Mouse (Mus musculus): ENCODE data around the gene Stxbp3. TPM values are rescaled to one million over a fixed set of nuclear protein-coding genes. Genes with fewer than 3 reads are reported as not detected.
A peak's percentile ranks its signal among the peaks of the same experiment; 100 is the strongest.

Gene Stxbp3
- polyA plus RNA-seq, 1 experiment from 2014 or later = 35.3 TPM

- no peak overlapping the region for H3K27ac ChIP-seq (replicated peaks; ENCODE audit: low read depth, low read length)
- no peak for DNase-seq (ENCODE audit: low spot score)
- WGBS = 85% methylated on average over 4 of the region's 4 CpGs
- ATAC-seq (ENCODE audit: low read depth) = no peak
- H3K36me3 ChIP-seq (ENCODE audit: control insufficient read depth, insufficient read depth, low read length) = peaks cover 2% of the 10 kb centered on the region; the same call in 1 of the 2 replicates
- H3K4me2 ChIP-seq (ENCODE audit: low read depth, low read length) = no peak overlapping the region
- peaks cover 12% of the 10 kb centered on the region for H3K9me3 ChIP-seq (ENCODE audit: control insufficient read depth, low read length)
- H3K9ac ChIP-seq (ENCODE audit: low read depth, low read length) = no peak overlapping the region
- H3K4me1 ChIP-seq (ENCODE audit: control insufficient read depth, insufficient read depth, low read length) = peaks cover 22% of the 10 kb centered on the region; the same call in 1 of the 2 replicates
- no peaks in the 10 kb centered on the region for H3K27me3 ChIP-seq (replicated peaks; ENCODE audit: control insufficient read depth, insufficient read depth, low read length)
- no peak overlapping the region for H3K4me3 ChIP-seq (ENCODE audit: low read depth, low read length)
These were observed 51.9 kb downstream of the Stxbp3 start for GRCm38 (mm10) chr3:108788455-108788794.

GRCm38 (mm10) chr3:108787754-108788454, 52.4 kb downstream of the Stxbp3 start:
- no peaks in the 10 kb centered on the region for H3K27me3 ChIP-seq (replicated peaks; ENCODE audit: control insufficient read depth, insufficient read depth, low read length)
- no peak overlapping the region for H3K4me3 ChIP-seq (ENCODE audit: low read depth, low read length)
- H3K9me3 ChIP-seq (ENCODE audit: control insufficient read depth, low read length) = peaks cover 12% of the 10 kb centered on the region
- peaks cover 22% of the 10 kb centered on the region; the same call in 1 of the 2 replicates for H3K4me1 ChIP-seq (ENCODE audit: control insufficient read depth, insufficient read depth, low read length)
- no peak for ATAC-seq (ENCODE audit: low read depth)
- H3K4me2 ChIP-seq (ENCODE audit: low read depth, low read length) = no peak overlapping the region
- WGBS = 47% methylated on average over 12 of the region's 12 CpGs
- no peak overlapping the region for H3K9ac ChIP-seq (ENCODE audit: low read depth, low read length)
- H3K36me3 ChIP-seq (ENCODE audit: control insufficient read depth, insufficient read depth, low read length) = no peaks in the 10 kb centered on the region
- no peak overlapping the region for H3K27ac ChIP-seq (replicated peaks; ENCODE audit: low read depth, low read length)
- no peak for DNase-seq (ENCODE audit: low spot score)

DNA sequence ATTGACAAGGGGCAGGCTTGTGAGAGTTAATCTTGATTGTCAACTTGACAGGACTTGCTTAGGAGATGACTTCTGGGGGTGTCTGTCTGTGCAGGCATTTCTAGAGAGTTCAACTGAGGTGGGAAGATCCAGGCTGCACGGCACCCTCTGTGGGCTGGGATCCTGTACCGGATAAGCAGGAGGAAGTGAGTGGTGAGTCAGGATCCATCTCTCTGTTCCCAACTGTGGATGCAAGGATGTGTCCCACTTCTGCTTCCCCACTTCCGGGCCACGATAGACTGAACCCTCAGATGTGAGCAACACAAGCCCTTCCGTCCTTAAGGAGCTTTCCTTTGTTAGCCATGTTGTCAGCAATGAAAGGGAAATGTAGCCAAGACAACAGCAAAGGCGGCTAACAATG, 53.8 kb downstream of the Stxbp3 start:
- no peak for ATAC-seq (ENCODE audit: low read depth)

GRCm38 (mm10) chr3:108782364-108782895, 57.9 kb downstream of the Stxbp3 start:
- H3K4me2 ChIP-seq (ENCODE audit: low read depth, low read length) = no peak overlapping the region
- peaks cover 12% of the 10 kb centered on the region for H3K9me3 ChIP-seq (ENCODE audit: control insufficient read depth, low read length)
- no peak for ATAC-seq (ENCODE audit: low read depth)
- peaks cover 18% of the 10 kb centered on the region for H3K4me1 ChIP-seq (ENCODE audit: control insufficient read depth, insufficient read depth, low read length)
- 44% methylated on average over 6 of the region's 6 CpGs for WGBS
- H3K27ac ChIP-seq (replicated peaks; ENCODE audit: low read depth, low read length) = peak overlapping the region; percentile 82
- no peak overlapping the region for H3K4me3 ChIP-seq (ENCODE audit: low read depth, low read length)
- no peak for DNase-seq (ENCODE audit: low spot score)
- H3K9ac ChIP-seq (ENCODE audit: low read depth, low read length) = no peak overlapping the region
- no peaks in the 10 kb centered on the region for H3K27me3 ChIP-seq (replicated peaks; ENCODE audit: control insufficient read depth, insufficient read depth, low read length)
- no peaks in the 10 kb centered on the region for H3K36me3 ChIP-seq (ENCODE audit: control insufficient read depth, insufficient read depth, low read length)

More for the DNA sequence above, 53.8 kb downstream of the Stxbp3 start:
- Histone ChIP-seq H3K4me3 (ENCODE audit: low read depth, low read length) (no peak overlapping the region), H3K4me1 (ENCODE audit: control insufficient read depth, insufficient read depth, low read length) (peaks cover 26% of the 10 kb centered on the region), H3K4me2 (ENCODE audit: low read depth, low read length) (no peak overlapping the region), H3K9ac (ENCODE audit: low read depth, low read length) (no peak overlapping the region), H3K27ac (replicated peaks; ENCODE audit: low read depth, low read length) (no peak overlapping the region), H3K27me3 (replicated peaks; ENCODE audit: control insufficient read depth, insufficient read depth, low read length) (no peaks in the 10 kb centered on the region), H3K36me3 (ENCODE audit: control insufficient read depth, insufficient read depth, low read length) (no peaks in the 10 kb centered on the region), H3K9me3 (ENCODE audit: control insufficient read depth, low read length) (peaks cover 12% of the 10 kb centered on the region)
- DNase-seq (ENCODE audit: low spot score) = no peak
- 72% methylated on average over 6 of the region's 6 CpGs for WGBS

GRCm38 (mm10) chr3:108781884-108782270, 58.4 kb downstream of the Stxbp3 start:
- H3K4me2 ChIP-seq (ENCODE audit: low read depth, low read length) = no peak overlapping the region
- WGBS = 58% methylated on average over 5 of the region's 5 CpGs
- ATAC-seq (ENCODE audit: low read depth) (no peak), DNase-seq (ENCODE audit: low spot score) (no peak)
- H3K27me3 ChIP-seq (replicated peaks; ENCODE audit: control insufficient read depth, insufficient read depth, low read length) = no peaks in the 10 kb centered on the region
- peaks cover 18% of the 10 kb centered on the region for H3K4me1 ChIP-seq (ENCODE audit: control insufficient read depth, insufficient read depth, low read length)
- peaks cover 12% of the 10 kb centered on the region for H3K9me3 ChIP-seq (ENCODE audit: control insufficient read depth, low read length)
- no peak overlapping the region for H3K9ac ChIP-seq (ENCODE audit: low read depth, low read length)
- H3K27ac ChIP-seq (replicated peaks; ENCODE audit: low read depth, low read length) = peak overlapping the region; percentile 75; the same call in 1 of the 2 replicates
- H3K4me3 ChIP-seq (ENCODE audit: low read depth, low read length) = no peak overlapping the region
- H3K36me3 ChIP-seq (ENCODE audit: control insufficient read depth, insufficient read depth, low read length) = no peaks in the 10 kb centered on the region

DNA sequence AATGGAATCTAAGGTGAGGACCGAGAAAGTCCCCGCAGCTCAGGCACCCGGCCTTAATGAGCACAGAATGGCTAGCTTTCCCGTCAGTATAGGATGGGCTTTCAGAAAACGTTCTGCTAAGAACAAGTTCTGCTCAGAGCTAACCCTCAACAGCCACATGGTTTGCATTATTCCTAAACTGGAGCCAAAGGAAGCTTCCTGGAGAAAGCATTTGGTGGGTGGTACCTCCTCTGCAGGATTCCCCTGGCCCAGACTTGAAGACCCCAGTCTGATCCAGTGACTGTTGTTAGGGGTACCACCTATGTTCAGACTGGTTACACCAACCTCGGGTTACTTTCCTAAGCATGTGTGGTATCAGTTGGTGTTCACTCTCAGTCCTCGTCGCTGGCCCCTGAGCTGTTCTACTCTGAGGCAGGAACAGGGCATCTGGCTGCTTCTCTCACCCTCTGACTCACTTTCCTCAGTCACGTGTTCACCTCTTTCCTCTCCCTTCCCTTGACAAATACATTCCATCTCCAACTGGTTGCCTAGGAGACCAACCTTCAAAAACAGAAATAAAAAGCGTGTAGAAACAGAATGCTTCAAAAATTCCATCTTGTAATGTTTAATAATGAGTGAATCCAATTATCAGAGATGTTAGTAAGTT, 59.0 kb downstream of the Stxbp3 start:
- WGBS = 35% methylated on average over 10 of the region's 10 CpGs
- H3K9ac ChIP-seq (ENCODE audit: low read depth, low read length) = no peak overlapping the region
- DNase-seq (ENCODE audit: low spot score) (peak; percentile 80), ATAC-seq (ENCODE audit: low read depth) (peak; percentile 68)
- no peak overlapping the region for H3K4me3 ChIP-seq (ENCODE audit: low read depth, low read length)
- H3K27me3 ChIP-seq (replicated peaks; ENCODE audit: control insufficient read depth, insufficient read depth, low read length) = no peaks in the 10 kb centered on the region
- H3K4me2 ChIP-seq (ENCODE audit: low read depth, low read length) = no peak overlapping the region
- H3K4me1 ChIP-seq (ENCODE audit: control insufficient read depth, insufficient read depth, low read length) = peaks cover 18% of the 10 kb centered on the region
- H3K27ac ChIP-seq (replicated peaks; ENCODE audit: low read depth, low read length) = peak overlapping the region; percentile 75
- H3K9me3 ChIP-seq (ENCODE audit: control insufficient read depth, low read length) = peaks cover 12% of the 10 kb centered on the region
- no peaks in the 10 kb centered on the region for H3K36me3 ChIP-seq (ENCODE audit: control insufficient read depth, insufficient read depth, low read length)

DNA sequence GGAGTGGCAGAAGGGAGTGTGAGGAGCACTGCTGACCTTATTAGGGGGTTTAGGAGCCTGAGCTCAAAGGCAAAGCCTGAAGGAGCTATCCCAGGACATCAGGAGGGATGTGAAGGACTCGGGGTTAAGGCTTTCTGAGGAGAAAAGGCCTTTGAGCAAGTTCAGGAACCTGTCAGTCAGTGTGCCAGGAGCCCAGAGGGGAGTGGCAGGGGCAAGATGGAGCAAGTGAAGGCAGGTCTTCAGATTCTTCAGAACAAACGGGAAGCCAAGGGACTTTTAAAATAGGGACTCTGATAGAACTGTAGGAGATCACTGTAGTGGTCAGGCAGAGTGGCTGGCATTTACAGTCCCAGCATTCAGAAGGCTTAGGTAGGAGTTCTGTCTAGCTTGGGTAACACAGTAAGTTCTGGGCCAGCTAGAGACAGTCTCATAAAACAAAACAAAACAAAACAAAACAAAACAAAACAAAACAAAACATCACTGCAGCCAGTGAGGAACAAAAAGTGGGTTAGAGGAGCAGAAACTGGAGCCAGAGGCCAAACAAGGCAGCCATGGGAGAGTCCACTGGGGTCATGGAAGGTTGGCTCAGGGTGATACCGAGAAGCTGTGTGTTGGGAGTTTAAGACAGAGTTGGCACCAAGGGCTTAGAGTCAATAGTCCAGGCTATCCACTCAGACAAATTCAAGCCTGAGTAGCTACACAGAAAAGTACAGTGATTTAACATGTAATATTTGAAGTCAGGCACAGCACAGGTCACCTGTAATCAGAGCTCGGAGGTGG, 61.4 kb downstream of the Stxbp3 start:
- H3K9me3 ChIP-seq (ENCODE audit: control insufficient read depth, low read length) = no peaks in the 10 kb centered on the region
- no peak for DNase-seq (ENCODE audit: low spot score)
- WGBS = 72% methylated on average over 4 of the region's 4 CpGs
- no peaks in the 10 kb centered on the region for H3K27me3 ChIP-seq (replicated peaks; ENCODE audit: control insufficient read depth, insufficient read depth, low read length)
- no peak overlapping the region for H3K4me3 ChIP-seq (ENCODE audit: low read depth, low read length)
- no peaks in the 10 kb centered on the region for H3K36me3 ChIP-seq (ENCODE audit: control insufficient read depth, insufficient read depth, low read length)
- H3K9ac ChIP-seq (ENCODE audit: low read depth, low read length) = no peak overlapping the region
- peaks cover 18% of the 10 kb centered on the region for H3K4me1 ChIP-seq (ENCODE audit: control insufficient read depth, insufficient read depth, low read length)
- ATAC-seq (ENCODE audit: low read depth) = no peak
- 0 out of 2 replicates have a peak overlapping the region, but pooled peaks have one; percentile 8 for H3K27ac ChIP-seq (replicated peaks; ENCODE audit: low read depth, low read length)
- no peak overlapping the region for H3K4me2 ChIP-seq (ENCODE audit: low read depth, low read length)

DNA sequence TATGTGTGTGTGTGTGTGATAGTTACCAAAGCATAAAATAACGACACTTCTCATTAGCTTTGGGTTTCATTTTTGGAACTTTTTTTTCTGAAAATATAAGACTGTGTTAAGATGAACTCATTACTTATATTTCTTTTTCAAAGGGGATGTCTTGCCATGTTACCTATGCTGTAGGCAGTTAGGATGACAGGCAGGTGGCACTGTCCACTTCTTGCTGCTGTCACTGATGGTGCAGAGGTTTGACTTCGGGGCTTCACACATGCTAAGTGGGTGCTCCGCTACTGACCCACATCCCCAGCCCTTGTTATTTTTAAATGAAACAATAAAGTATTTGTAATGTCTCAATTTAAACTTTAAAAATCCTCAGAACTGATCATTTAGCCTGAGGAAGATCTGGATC, 67.5 kb downstream of the Stxbp3 start:
- H3K9ac ChIP-seq (ENCODE audit: low read depth, low read length) = no peak overlapping the region
- H3K4me1 ChIP-seq (ENCODE audit: control insufficient read depth, insufficient read depth, low read length) = peaks cover 11% of the 10 kb centered on the region
- H3K27me3 ChIP-seq (replicated peaks; ENCODE audit: control insufficient read depth, insufficient read depth, low read length) = no peaks in the 10 kb centered on the region
- H3K4me3 ChIP-seq (ENCODE audit: low read depth, low read length) = no peak overlapping the region
- no peak overlapping the region for H3K27ac ChIP-seq (replicated peaks; ENCODE audit: low read depth, low read length)
- H3K4me2 ChIP-seq (ENCODE audit: low read depth, low read length) = no peak overlapping the region
- 84% methylated on average over 3 of the region's 3 CpGs for WGBS
- DNase-seq (ENCODE audit: low spot score) = no peak
- H3K36me3 ChIP-seq (ENCODE audit: control insufficient read depth, insufficient read depth, low read length) = no peaks in the 10 kb centered on the region
- ATAC-seq (ENCODE audit: low read depth) = no peak
- H3K9me3 ChIP-seq (ENCODE audit: control insufficient read depth, low read length) = no peaks in the 10 kb centered on the region

Data from embryonic facial prominence, embryonic 14.5 days (tissue).